In genomic region chr3:88177562-88178345, GRCm38 (mm10) we compare ENCODE assay signal across 1 mouse cellular context.
TF ChIP-seq lines count a peak whose summit lies in the region.

No protein-coding gene starts in this region.

TF ChIP-seq in MEL, 35 proteins besides CTCF, POLR2A, EP300 and RAD21 (continued from another document):
- TF ChIP-seq POLR2AphosphoS2 (IDR thresholded peaks at IDR 0.05; ENCODE audit: low read length): peak; percentile 99
- no peak; the same call in none of the 2 replicates for TF ChIP-seq TBP (IDR thresholded peaks at IDR 0.05; ENCODE audit: low read depth, low read length)
